Mouse (Mus musculus) liver (tissue): ENCODE results near the gene Mmaa.
A peak's percentile ranks its signal among the peaks of the same experiment; 100 is the strongest.

Experiments
- DNase-seq: peaks from one replicate; pipeline ENCODE4 v3.0.0-alpha.2; 2020; ENCODE audit warnings: mixed read lengths

Gene Mmaa

GRCm38 (mm10) chr8:79294610-79295275, at the start of gene Mmaa:
Gene Mmaa (minus strand): TSS chr8:79294937.
- peak; percentile 97 for DNase-seq

- DNase-seq, result no peak
Measured at GRCm38 (mm10) chr8:79341236-79341635, 46.5 kb upstream of the Mmaa start.

- no peak for DNase-seq
Measured at GRCm38 (mm10) chr8:79339555-79339954, 44.8 kb upstream of the Mmaa start.

DNA sequence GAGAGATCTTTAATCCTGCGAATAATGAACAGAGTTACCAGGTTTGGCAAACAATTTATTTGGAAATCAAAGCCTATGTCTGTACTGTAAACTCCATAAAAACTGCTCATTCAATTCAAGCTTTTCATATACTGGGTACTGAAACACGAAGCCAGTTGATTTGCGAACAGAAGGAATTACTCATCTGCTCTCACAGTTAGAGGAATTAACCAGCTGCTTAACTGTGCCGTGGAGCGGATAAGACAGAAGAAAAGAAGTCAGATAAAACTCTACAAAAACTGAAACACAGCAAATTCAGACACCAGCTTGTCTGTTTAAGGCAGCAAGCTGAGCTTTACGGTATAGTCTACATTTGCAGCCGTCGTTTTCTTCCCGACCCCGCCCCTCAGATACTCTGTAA, 43.9 kb upstream of the Mmaa start:
- no peak for DNase-seq

- DNase-seq, result no peak
Measured at GRCm38 (mm10) chr8:79332109-79332900, 37.6 kb upstream of the Mmaa start.

- DNase-seq, result no peak
Measured at GRCm38 (mm10) chr8:79331571-79331970, 36.8 kb upstream of the Mmaa start.

DNA sequence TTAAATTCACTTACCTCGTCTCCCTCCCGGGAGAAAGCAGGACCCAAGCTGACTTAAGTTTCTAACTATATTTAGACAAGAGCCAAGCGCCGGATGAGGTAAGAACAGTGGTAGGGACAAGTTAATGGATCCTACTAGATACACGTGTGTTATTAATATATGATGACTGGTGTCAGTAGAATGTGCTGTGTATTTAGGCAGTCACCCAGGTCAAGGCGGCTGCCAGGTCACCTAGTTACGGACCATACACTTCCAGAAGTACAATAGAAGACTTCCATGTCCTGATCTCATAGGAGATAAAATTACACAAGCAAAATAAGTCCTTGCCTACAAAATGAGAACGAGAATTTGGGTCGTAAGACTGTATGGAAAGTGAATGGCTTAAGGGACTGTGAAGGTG, 36.3 kb upstream of the Mmaa start:
- no peak for DNase-seq

- no peak for DNase-seq
Measured at GRCm38 (mm10) chr8:79329735-79330134, 35.0 kb upstream of the Mmaa start.

GRCm38 (mm10) chr8:79329182-79329581, 34.4 kb upstream of the Mmaa start:
- DNase-seq, result no peak

DNA sequence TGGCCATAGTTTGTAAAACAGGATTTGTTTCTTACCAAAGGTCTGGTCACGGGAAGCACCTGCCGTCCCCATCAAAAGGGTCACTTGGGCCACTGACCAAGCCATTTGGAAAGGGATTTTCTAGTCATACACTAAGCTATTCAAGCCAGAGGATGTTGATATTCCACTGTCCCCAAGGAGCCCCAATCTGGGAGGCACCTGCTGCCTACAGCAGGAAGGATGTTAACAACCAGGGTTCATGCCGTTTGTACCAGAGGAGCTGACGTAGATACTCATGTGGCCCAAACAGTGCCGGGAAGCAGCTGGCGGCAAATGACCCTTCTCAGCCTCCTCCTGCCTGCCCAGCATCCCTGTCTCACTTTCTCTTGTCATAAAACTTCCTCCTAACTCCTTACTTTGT, 30.8 kb upstream of the Mmaa start:
- DNase-seq, result no peak

DNA sequence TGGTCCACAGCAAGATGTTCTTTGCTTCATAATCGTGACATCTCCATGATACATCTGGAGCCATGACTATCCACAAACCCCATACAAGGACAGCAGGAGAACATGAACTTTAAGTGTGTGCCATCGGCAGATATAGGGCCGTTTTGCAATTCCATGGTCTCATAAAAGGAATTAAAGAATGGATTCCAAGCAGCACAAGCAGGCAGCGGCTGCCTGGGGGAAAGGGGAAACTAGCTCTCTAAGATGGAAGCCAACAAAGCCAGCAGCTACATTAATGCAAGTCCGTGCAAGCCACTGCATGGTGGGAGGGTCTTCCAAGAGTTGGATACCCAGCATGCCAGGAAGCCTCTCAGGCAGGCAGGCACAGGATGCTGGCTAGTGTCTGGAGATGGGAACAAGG, 30.2 kb upstream of the Mmaa start:
- DNase-seq, result no peak

DNA sequence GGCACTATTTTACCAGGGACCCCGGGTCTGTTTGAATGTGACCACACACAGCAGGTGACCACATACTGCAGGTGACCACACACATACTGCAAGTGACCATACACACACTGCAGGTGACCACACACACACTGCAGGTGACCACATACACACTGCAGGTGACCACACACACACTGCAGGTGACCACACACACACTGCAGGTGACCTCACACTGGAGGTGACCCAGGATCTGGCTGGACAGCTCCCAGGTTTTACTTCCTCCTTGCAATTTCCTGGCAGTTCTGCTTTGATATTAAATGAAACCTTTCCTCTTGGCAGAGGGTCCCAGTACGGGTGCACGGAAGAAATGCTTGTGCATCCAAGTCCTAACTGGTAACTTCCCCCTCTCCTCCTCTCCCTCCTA, 29.3 kb upstream of the Mmaa start:
- DNase-seq, result no peak

- DNase-seq, result no peak
Measured at GRCm38 (mm10) chr8:79323121-79323520, 28.4 kb upstream of the Mmaa start.

DNA sequence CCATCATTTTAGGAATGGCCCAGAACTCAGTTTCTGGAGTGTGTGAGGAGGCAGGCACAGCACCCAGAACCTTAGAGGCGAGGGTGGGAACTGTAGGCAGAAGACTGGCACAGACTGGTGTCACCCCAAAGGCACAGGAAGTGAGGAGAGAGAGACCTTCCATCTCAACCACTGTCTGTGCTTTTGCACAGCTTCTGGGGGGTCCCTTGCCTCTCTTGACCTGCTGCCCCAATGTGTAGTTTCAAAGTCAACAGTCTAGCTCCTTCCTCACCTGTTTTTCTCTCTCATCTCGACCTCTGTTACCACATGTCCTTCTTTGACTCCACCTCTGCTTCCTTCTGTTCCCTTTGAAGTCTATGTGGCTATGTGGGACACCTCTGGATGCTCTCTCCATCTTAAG, 16.1 kb upstream of the Mmaa start:
- DNase-seq, result no peak

DNA sequence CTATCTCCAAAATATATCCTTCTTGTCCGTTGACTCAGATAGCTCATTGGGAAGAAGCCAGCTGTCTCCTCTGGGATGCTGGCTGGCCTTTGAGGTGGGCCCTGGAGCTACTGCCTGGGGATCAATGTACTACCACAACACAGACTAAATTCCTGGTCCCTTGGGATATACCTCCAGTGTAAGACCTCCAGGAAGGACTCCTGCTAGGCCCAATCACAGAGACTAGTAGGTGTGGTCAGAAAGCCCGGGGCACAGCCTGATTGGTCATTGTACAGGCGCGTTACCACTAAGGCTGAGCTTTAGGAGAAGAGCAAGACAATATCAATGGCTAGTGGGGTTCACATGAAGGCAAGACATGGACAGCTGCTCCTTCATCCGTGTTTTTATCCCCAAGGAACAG, 11.2 kb upstream of the Mmaa start:
- DNase-seq, result no peak

DNA sequence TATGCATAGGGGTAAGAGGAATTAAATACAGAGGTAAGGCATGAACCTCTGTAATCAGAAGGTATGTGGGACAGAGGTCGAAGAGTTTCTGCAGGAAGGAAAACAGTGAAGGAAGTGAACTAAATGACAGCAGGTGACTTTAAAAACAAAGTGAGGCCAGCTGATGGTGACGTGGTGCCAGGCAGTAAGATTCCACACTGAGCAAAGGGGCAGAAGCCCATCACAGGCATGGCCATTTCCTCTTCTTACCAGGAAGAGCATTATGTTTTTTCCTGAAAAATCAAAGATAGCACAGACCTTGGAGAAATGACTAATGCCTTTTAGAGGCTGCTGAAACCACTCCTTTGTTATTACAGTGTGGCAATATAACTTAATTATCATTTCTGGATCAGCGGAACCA, 6.8 kb upstream of the Mmaa start:
- DNase-seq, result no peak

DNA sequence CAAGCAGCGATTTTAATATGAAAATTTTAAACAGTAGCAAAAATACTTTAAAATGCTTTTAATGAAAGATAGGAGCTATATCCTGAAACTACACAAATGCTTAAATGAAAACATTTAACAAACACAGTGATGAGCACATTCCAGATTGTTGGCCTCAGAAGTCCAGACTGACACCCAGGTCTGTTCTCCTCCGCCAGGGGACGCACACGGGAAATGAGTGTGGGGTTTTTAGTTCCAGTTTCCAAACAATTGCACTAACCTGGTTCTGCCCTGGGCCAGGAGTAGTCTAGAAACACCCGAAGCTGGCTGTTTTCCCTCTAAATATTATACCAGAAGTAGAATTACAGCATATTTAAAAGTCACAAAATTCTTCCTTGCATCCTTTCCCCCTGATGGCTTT, 5.0 kb upstream of the Mmaa start:
- DNase-seq, result no peak

GRCm38 (mm10) chr8:79297763-79298162, 3.0 kb upstream of the Mmaa start:
- peak; percentile 58 for DNase-seq

GRCm38 (mm10) chr8:79295276-79296105, 754 bp upstream of the Mmaa start:
- no peak for DNase-seq

GRCm38 (mm10) chr8:79293841-79294240, 896 bp downstream of the Mmaa start:
- DNase-seq, result no peak

DNA sequence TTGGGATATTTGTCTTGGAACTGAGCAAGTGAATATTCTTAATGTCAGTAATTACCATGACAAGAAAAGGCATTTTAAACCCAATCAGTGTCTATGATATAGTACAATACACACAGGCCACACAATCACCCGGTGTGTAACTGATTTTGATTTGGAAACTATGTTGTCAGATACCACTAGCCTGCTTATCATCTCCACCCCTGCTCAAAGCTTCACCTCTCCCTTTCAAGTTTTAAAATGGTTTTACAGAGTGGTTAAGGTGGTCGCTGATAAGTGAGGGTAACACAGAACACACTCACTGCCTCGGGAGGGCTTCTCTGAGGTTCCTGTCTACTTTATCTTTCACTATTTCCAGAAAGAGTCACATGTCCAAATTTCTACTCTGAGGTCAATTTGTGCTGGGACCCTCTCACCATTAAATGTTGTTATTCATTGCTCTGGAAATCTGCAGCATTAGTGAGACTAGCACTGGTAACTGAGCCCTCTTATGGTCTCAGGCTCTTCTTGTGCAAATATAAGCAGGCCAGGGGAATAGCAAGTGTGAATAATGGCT, 1.9 kb downstream of the Mmaa start:
- DNase-seq, result no peak

- DNase-seq, result no peak
Measured at GRCm38 (mm10) chr8:79289592-79289991, 5.1 kb downstream of the Mmaa start.

DNA sequence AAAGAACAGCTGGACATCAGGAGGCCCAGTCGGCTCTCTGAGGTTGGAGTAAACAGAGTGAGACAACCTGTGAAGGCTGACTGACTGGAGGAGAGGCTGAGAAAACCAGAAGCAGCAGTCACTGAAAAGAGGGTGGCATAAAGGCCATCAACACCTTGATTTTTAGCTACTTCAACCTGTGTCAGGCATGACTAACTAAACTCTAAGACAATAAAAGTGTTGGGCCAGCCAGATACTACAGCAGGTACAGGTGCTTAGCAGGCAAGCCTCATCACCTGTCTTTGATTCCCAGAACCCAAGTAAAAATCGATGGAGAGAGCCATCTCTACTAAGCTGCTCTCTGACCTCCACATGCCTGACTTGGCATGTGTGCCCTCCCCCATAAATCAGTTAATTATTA, 6.1 kb downstream of the Mmaa start:
- DNase-seq, result no peak
